Mouse (Mus musculus) frontal cortex, postnatal 10 days (tissue): ENCODE measurements around the gene Ints3.
"Not testable (repeated sequence)": the region's sequence is repeated elsewhere in the genome, so short reads cannot be mapped to it uniquely, and the experiment has no call there.

ENCODE experiments used
- DNase-seq, 2 experiments: peaks; one replicate each; pipeline ENCODE4 v3.0.0; 2022; ENCODE audit warnings: low spot score in 2 of 2, mixed read lengths in 1 of 2

The Ints3 gene

DNA sequence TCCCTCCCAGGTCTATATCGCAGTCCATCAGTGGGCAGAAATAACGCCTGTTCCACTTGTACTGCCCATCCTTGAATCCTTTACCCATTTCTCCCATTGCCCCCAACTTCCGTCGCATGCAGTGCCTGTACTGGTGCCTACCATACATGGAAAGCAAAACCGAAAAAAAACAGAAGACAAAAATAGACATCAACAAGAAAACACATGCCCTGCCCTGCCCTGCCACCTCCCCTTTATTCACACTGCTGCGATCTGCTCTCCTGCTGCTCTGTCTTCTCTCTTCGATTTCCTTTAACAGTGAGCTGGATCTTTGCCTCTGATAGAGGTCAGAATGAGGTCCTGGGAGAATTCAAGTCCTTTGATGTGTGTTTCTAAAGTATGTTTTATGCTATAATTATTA, 75.5 kb downstream of the Ints3 start:
- DNase-seq = no peak

DNA sequence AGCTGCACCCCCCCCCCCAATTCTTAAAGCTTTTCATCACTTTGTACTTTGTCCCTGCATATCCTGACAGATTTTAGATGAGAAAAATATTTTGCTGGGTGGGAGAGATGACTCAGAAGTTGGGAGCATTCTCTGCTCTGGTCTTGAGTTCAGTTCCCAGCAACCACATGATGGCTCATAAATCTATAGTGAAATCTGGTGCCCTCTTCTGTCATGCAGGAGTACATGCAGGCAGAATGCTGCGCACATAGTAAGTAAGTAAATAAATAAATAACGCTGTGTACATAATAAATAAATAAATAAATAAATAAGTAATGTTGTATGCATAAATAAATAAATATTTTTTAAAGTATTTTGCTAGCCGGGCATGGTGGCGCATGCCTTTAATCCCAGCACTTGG, 85.6 kb downstream of the Ints3 start:
- no peak for DNase-seq

DNA sequence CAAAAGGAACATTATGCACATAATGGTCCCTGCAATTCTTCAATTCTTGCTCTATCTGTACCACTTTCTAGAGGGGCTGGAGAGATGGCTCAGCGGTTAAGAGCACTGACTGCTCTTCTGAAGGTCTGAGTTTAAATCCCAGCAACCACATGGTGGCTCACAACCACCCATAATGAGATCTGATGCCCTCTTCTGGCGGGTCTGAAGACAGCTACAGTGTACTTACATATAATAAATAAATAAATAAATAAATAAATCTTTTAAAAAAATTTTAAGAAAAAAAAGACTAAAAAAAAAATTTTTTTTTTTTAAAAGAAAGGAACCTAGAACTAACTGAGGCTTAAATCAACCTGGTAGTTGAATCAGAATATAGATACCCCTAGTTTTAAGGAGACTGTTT, 90.6 kb downstream of the Ints3 start:
- DNase-seq = not testable (repeated sequence)
